Mouse (Mus musculus): Measurements from ENCODE around the gene Rnf44.

The Rnf44 gene

DNA sequence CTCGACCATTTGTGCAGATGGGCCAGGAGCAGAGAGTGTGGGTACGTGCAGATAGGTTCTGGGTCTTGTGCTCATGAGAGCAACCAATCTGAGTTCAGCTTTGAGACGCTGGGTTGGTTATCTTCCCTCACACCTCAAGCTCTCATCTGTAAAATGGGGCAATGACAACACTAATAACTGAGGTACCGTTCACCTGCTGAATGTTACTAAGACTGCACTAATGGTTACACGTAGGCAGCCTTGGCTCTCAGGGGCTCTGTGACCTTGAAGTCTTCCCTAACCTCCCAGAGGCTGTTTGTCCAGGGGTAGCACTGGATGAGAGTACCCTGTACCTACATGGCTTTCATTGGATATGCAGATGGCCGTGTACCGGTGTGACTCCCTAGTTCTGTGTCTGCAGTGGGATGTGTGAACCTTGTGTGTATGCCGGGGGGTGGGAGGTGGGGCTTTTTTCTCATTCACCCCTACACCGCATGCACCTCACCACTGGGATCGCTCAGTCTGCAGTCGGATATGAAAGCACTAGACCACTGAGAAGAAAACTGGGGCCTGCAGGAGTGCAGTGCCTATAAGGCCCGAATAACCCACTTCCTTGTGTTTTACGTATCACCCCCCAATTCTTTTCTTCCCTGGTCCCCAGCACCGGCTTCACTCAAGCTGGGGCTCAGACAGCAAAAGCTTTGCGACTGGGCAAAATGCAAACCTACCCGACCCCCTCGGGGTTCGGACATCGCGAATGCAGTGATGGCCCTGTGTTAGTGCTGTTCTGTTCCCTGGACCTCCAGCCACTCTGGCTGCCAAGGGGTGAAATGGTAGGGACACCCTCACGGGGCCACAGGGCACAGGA, 773 bp downstream of the Rnf44 start:
- ChIA-PET CTCF (interaction anchor here in 1 of 4 experiments (1.5 kb wide), 1 partner anchor 65 kb away, joined by 5 read pairs; no protein-coding TSS in a partner anchor), POLR2A (interaction anchor here in 3 of 4 experiments (0.7 to 2.5 kb wide), 21 partner anchors 8 to 658 kb away, joined by 3 to 13 read pairs (median 4); partner anchors contain the start of genes Higd2a (in 1 of the 3), Nop16 (in 1 of the 3) and Tspan17 (in 1 of the 3))

DNA sequence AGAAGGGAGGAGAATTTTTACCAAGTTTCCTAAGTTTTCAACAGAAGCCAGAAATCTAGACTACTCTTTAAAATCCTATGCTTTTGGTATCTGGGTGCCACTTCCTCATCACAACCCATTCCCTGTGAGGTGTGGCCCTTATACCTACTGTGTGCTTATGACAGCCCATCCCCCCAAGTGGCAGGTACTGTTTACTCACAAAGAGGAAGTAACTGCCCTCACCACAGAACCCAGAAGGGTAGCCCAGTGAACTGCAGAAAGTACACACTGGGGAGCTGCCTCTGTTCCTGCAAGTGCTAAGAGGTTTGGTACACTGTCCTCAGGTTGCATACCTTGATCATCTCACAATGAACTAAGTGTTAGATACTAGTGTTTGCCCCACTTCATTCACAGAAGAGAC, 2.0 kb downstream of the Rnf44 start:
- ChIA-PET CTCF (no interaction called here), POLR2A (no interaction called here)

DNA sequence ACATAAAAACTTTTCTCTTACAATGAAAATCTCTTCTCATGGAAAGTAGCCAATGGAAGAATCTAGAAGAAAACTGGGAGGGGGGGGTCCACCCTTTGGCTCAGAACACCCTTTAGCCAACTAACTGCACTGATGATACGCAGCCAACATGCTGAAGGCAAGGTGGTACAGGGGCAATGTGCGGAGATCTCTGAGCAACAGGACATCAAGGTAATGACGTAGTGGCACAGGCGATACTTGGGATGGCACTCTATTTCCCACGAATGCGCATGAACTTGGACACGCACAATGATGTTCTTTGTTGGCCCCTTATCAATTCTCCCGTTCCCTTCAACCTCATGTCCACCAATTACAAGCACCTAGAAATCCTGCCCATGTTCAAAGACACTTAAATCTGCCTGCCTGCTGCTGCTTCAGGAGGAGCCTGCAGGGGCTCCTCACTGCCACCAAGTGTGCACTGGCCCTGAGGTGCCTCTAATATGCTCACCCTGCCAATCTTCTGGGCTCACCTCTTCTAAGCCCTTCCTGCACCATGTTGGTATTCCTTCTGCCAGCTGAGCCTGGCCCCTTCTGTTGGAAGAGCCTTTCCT, 3.5 kb downstream of the Rnf44 start:
- POLR2A ChIA-PET: interaction anchor here in 1 of 4 experiments (0.7 kb wide), 1 partner anchor 230 kb away, joined by 3 read pairs; no protein-coding TSS in a partner anchor
- CTCF ChIA-PET: no interaction called here

DNA sequence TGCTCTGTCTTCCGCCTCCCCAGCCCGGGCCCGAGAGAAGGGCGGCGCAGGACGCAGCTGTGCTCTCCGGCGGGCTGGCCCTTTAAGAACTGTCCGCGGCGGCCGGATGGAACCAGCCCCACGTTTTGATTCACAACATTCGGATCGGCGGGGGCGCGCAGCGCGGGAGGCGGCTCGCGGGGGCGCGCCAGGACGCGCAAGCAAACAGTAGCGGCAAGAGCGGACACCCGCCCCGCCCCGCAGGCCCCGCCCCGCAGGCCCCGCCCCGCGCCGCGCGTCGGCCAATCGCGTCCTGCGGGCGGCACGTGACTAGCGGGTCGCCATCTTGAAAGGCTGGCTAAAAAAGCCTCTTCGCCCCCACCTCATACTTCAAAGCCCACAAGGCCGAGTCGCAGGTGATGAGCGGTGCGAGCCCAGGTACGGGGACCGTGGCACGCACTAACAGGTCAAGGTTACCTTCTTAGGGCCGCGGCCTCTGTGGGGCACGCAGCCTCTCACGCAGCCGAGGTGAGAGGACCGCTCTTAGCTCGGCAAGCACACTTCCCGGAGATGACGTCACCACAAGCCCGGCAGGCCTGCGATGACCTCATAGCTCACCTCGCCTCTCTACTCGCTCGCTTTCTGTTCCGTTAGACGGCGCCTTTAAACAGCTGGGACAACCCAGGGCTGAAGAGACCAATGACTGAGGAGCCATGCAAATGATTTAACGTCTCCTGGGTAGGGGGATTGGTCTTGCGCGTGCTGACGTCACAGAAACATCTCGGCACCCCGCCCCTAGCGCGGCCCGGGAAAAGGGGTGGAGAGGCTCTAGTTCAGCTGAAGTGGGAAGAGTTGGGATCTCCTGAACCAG, 5.9 kb downstream of the Rnf44 start:
- POLR2A ChIA-PET: interaction anchor here in 3 of 4 experiments (0.6 to 4.2 kb wide), 66 partner anchors 10 to 1762 kb away, joined by 3 to 34 read pairs (median 4); partner anchors contain the start of genes Arl10 (in 2 of the 3), Higd2a (in 2 of the 3), Nop16 (in 2 of the 3) and Simc1 (in 2 of the 3)
- CTCF ChIA-PET: interaction anchor here in 3 of 4 experiments (0.5 to 1.4 kb wide), 8 partner anchors 11 to 231 kb away, joined by 3 to 5 read pairs (median 3); no protein-coding TSS in a partner anchor

DNA sequence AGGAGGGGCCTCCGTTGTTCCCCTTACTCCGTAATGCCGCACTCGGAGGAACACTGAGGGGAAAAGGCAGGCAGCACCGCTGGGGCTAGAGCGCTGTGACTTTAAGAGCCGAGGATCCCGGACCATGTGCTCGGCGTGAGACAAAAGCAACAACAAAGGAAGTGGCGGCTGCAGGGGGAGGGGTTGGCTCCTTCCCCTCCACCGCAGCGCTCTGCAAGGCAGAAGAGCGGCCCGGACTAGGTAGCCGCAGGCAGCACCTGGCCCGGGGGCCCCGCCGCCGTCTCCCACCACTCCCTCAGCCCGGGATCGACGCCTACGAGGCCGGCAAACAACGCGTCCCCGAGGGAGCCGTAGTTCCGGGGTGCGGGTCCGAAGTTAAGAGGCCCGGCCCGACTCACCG, 6.6 kb downstream of the Rnf44 start:
- POLR2A ChIA-PET: interaction anchor here in 3 of 4 experiments (0.5 to 4.2 kb wide), 34 partner anchors 9 to 503 kb away, joined by 3 to 34 read pairs (median 5); partner anchors contain the start of genes 4833439L19Rik (in 2 of the 3), Higd2a (in 2 of the 3), Nop16 (in 2 of the 3) and Eif4e1b (in 1 of the 3)
- CTCF ChIA-PET: interaction anchor here in 2 of 4 experiments (0.5 to 1.3 kb wide), 4 partner anchors 10 to 230 kb away, joined by 3 to 4 read pairs (median 3); partner anchors contain the start of gene Sncb (in 1 of the 2)

DNA sequence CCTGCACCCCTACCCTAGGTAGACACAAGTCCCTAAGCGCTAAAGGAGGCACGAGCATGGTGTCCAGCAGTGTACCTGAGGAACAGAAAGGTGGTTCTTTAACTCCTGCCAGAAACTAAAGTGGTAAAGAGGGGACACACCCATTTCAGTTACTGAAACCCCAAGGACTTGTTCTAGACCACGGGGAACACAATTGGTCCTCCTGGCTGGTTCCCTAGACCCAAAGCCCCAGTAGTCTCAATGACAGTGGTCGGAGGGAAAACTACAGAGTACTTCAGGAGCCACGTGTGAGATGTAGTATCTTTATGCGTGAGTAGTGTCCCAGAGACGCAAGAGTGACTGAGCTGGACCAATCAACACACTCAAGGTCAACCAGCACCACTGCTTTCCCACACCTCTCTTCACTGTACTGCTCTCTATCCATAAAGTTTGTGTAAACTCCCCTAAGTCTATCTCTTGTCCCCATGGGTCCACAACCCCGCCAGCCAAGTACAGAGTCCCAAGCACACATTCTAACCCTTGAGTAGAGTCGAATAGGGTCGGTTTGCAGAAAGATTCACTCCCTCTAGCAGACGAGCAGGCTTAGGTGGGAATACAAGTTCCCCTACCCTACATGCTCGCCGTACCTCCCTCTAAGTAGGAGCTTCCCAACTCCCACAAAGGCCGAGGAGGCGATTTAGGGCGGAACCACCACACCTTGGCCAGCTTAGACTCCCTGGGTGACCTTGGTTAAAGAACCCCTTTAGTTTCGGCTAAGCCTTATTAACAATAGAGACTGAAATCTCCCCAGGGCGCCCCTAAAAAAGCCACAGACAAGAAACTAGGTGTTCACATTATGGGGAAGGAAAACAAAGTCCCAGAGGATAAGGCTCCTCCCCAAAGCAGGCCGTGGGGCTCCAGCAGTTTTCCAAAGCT, 7.3 kb downstream of the Rnf44 start:
- ChIA-PET POLR2A (interaction anchor here in 3 of 4 experiments (0.5 to 4.2 kb wide), 29 partner anchors 9 to 229 kb away, joined by 3 to 34 read pairs (median 3); partner anchors contain the start of genes Higd2a (in 2 of the 3), Nop16 (in 2 of the 3), 4833439L19Rik (in 1 of the 3) and Faf2 (in 1 of the 3)), CTCF (interaction anchor here in 2 of 4 experiments (0.5 to 1.3 kb wide), 4 partner anchors 10 to 229 kb away, joined by 3 to 4 read pairs (median 3); partner anchors contain the start of gene Sncb (in 1 of the 2))

DNA sequence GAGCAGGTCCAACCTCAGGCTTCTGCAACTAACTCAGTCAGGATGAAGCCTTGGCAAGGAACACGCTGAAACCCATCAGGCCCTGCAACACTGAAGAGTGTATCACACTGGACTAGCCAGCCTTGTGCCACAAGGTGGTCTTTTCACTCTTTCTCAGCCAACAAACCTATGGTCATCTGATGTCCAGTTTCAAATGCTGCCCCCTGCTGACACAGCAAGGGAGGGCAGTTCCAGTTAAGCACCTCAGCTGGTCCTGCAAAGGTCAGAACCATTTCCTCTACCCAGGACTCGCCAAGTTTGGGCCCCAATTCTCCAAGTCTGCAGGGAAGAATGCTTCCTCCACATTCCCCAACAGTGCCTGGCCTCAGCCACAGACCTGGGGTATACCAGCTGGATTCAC, 8.5 kb downstream of the Rnf44 start:
- CTCF ChIA-PET: interaction anchor here (0.6 to 1.7 kb wide), 9 partner anchors 13 to 438 kb away, joined by 3 to 9 read pairs (median 4); no protein-coding TSS in a partner anchor

DNA sequence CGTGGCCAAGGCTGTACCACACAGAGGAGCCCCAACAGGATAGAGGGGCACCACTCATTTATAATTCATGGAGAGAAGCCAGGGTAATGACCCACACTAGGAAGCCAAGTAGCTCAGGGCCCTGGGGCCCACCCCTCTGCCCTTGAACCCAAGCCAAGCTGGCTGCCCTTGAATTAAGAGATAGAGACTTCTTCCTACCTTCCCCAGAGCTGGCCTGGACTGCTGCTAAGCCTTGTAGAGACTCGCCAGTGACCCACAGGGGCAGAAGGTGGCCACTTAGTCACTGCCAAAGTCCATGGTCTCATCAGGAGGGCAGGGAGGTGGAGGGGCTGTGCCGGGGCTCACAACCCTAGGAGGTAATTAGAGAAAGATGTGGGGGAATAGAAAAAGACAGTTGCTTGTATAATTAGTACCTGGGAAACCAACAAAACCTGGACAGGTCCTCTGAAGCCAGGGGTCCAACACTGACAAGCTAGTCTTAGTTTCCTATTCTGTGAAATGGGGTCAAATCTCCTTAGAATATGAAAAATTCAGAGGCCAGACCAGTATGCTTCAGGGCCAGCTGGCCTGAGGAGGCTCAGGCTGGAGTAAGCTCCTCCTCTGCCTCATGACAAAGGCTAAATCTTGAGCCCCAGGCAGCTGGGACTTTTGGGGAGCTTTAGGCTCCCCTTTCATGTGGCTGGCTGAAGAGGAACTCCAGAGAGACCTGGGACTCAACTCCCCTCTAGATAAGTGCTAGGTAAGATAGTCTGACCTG, 9.4 kb downstream of the Rnf44 start:
- ChIA-PET POLR2A (interaction anchor here in 3 of 4 experiments (0.5 to 4.2 kb wide), 18 partner anchors 7 to 313 kb away, joined by 3 to 30 read pairs (median 3); partner anchors contain the start of genes Rnf44 (in 2 of the 3), Cplx2 (in 1 of the 3), Higd2a (in 1 of the 3) and Nop16 (in 1 of the 3)), CTCF (interaction anchor here (0.6 to 1.7 kb wide), 8 partner anchors 12 to 437 kb away, joined by 3 to 9 read pairs (median 4); no protein-coding TSS in a partner anchor)

More for the DNA sequence above, 8.5 kb downstream of the Rnf44 start:
- POLR2A ChIA-PET: interaction anchor here in 3 of 4 experiments (0.5 to 4.2 kb wide), 17 partner anchors 8 to 314 kb away, joined by 3 to 30 read pairs (median 4); partner anchors contain the start of genes Rnf44 (in 2 of the 3), Cplx2 (in 1 of the 3), Higd2a (in 1 of the 3) and Nop16 (in 1 of the 3)

DNA sequence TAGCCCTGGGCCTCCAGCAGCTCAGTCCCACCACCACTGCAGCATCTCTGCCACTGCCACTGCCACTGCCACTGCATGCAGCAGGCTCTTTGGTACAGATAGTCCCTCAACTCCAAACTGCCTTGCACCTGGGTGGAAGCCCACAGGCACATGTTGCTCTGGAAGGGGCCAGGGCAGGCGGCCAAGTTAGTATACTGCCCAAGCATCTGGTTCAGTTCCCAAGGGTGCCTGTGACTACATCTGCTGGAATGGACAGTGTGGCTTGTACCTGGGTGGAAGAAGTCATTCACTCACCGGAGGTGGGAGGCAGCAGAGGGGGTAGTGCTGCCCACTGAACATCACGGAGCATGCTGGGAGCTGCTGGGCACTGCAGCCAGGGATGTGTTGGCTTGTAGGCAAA, 10.4 kb downstream of the Rnf44 start:
- POLR2A ChIA-PET: interaction anchor here in 2 of 4 experiments (0.9 to 2.3 kb wide), 10 partner anchors 10 to 215 kb away, joined by 3 to 13 read pairs (median 3); partner anchors contain the start of genes Higd2a (in 1 of the 2), Nop16 (in 1 of the 2), Rnf44 (in 1 of the 2) and Thoc3 (in 1 of the 2)
- CTCF ChIA-PET: interaction anchor here in 1 of 4 experiments (1.4 kb wide), 1 partner anchor 19 kb away, joined by 3 read pairs; no protein-coding TSS in a partner anchor

DNA sequence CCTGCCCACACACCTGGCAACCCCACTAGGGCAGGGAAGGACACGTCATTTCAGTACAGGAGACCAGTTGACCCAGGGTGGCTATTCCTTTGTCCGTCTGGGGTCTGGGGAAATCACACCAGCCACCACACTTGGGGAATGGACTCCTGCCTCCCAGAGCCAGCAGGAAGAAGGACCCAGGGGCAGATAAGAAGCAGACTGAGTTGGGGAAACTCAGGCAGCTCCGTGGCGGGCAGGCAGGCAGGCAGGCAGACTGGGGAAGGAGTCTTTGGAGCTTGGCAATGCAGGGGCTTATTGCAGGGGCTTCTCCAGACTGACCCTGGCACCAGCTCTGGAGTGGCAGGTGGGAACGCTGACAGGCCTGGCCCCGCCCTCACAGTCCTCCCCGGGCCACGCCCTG, 12.4 kb downstream of the Rnf44 start:
- ChIA-PET POLR2A (interaction anchor here in 2 of 4 experiments (0.6 to 1.2 kb wide), 5 partner anchors 9 to 183 kb away, joined by 3 to 4 read pairs (median 3); no protein-coding TSS in a partner anchor), CTCF (interaction anchor here in 2 of 4 experiments (0.5 to 0.6 kb wide), 2 partner anchors 614 to 1848 kb away, joined by 3 read pairs; no protein-coding TSS in a partner anchor)

DNA sequence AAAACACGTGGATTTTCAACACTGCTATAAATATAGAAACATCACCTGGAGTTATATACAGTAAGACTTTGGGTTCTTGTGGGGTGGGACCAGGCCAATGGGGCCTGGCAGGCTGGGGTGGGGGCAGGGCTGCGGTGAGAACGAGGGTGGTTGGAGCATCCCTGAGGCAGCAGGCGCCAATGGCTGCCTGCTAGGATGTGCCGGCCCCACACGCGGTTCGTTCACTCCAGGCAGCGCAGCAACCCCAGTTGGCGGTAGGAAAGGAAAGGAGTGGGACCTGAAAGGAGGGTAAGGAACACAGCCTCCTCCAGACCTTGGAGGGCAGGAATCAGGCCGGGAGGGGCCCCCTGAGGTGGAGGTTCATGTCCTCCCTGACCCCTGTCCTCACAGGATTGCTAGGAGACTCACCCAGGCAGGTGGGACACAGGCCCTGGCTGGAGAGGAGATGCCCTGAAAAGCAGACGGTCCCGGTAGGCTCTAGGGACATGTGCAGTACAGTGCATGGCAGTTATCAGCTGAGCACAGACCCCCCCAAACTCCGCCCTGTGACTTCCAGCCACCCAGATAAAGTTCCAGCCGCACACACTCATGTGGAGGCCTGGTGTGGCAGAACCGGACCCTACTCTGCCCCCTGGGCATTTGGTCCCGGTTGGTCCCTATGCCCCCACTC, 13.4 kb downstream of the Rnf44 start:
- POLR2A ChIA-PET: no interaction called here
- CTCF ChIA-PET: no interaction called here

DNA sequence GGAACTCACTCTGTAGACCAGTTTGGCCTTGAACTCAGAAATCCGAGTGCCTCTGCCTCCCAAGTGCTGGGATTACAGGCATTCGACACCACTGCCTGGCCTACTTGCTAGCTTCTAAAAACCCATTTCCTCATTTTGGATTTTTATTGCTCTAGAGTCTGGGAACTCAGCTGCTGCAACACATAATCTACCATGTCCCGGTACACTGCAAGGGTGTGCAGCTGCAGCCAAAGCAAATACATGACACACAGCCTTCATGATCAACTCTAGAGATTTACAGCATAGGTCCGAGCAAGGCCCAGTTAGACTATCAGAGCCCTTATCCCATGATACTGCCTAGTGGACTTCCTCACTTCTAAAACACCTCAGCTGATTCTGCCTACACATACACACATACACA, 15.4 kb downstream of the Rnf44 start:
- ChIA-PET POLR2A (interaction anchor here in 3 of 4 experiments (0.6 to 4.2 kb wide), 10 partner anchors 8 to 1010 kb away, joined by 3 to 30 read pairs (median 4); partner anchors contain the start of gene Rnf44 (in 1 of the 3)), CTCF (interaction anchor here in 1 of 4 experiments (0.6 kb wide), 1 partner anchor 212 kb away, joined by 3 read pairs; no protein-coding TSS in a partner anchor)

DNA sequence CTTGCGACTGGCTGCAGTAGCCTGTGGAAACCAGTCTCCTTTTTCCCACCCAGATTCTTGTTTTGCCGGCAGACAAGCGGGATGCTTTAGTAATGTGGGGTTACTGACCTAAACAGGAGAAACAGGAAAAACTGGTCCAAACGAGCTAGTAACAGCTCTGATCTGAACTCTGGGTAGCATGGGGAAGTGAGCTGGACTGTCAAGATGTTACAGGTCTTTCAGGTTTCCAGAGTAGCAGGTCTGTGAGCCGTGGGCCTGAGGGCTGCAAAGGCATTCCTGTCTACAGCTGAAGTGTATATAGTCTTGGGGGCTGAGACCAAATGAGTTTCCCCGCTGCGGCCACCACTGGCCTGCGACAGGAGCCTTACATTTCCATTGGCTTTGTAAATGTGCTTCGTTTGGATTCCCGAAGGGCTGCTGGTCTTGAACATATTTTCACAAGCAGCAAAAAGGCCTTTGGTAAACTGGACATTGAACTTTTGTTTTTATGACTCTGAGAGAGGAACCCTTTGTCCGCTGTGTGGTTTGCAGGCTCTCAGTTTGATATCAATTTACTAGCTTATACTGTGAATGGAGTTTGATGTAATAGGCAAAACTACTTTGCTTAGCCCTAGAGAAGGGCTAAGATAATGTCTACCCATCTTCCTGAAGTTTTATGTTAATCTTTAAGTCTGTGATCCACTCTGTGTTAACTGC, 17.7 kb downstream of the Rnf44 start:
- CTCF ChIA-PET: no interaction called here
- POLR2A ChIA-PET: interaction anchor here in 3 of 4 experiments (0.9 to 4.2 kb wide), 5 partner anchors 9 to 23 kb away, joined by 3 to 30 read pairs (median 3); no protein-coding TSS in a partner anchor

DNA sequence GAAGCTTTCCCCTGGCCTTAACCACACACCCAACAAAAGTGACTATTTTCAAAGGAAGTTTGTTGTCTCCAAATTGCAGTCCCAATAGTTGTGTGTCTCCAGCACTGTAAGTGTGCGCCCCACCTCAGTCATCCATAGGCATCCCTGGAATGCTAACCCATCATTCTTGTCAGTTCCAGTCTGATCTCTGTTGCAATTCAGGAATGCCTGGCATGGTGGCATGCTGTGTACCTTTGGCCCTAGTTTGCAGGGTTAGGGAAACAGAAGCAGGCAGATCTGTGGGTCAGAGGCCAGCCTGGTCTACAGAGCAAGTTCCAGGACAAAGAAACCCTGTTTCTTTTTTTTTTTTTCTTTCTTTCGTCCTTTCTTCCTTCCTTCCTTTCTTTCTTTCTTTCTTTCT, 23.2 kb downstream of the Rnf44 start:
- POLR2A ChIA-PET: interaction anchor here in 2 of 4 experiments (1.1 to 6.7 kb wide), 8 partner anchors 7 to 167 kb away, joined by 3 to 34 read pairs (median 4); partner anchors contain the start of genes Rnf44 (in 1 of the 2) and Simc1 (in 1 of the 2)
- CTCF ChIA-PET: interaction anchor here in 1 of 4 experiments (0.6 to 1.0 kb wide), 2 partner anchors 47 to 224 kb away, joined by 3 to 8 read pairs; no protein-coding TSS in a partner anchor

Measured in embryonic stem cell, embryonic (primary cell).